Mouse (Mus musculus) stomach, embryonic 14.5 days (tissue): ENCODE results near the gene Sp110. TPM values are rescaled to one million over a fixed set of nuclear protein-coding genes. Genes with fewer than 3 reads are reported as not detected.
"Not testable (repeated sequence)": the region's sequence is repeated elsewhere in the genome, so short reads cannot be mapped to it uniquely, and the experiment has no call there.

Experiments used
- ATAC-seq: fragments of 200-750 bp; cut with Nextera tagmentation; 2 replicates; pipeline ENCODE4 v1.8.0; 2017; ENCODE audit warnings: low read depth, moderate TSS enrichment; ENCODE audit not compliant: insufficient number of reproducible peaks, insufficient read depth, low FRiP score
- H3K27ac ChIP-seq: fragments of 300-500 bp; sonication (generic); 2 replicates; pipeline ENCODE4 v1.5.1; 2014; ENCODE audit warnings: mild to moderate bottlenecking, low read length, moderate library complexity, mixed read lengths
- H3K27me3 ChIP-seq: fragments of 300-500 bp; sonication (generic); 2 replicates; pipeline ENCODE4 v1.6.1; 2014; ENCODE audit warnings: low read length, control low read depth, mixed read lengths; ENCODE audit not compliant: control insufficient read depth, insufficient read depth
- H3K36me3 ChIP-seq: fragments of 300-500 bp; sonication (generic); 2 replicates; pipeline ENCODE4 v1.6.1; 2014; ENCODE audit warnings: mild to moderate bottlenecking, control low read depth, low read length, moderate library complexity, mixed read lengths; ENCODE audit not compliant: control insufficient read depth, insufficient read depth
- H3K4me1 ChIP-seq: fragments of 300-500 bp; sonication (generic); 2 replicates; pipeline ENCODE4 v1.6.1; 2014; ENCODE audit warnings: low read length, control low read depth, mixed read lengths; ENCODE audit not compliant: control insufficient read depth, insufficient read depth
- H3K4me2 ChIP-seq: fragments of 300-500 bp; sonication (generic); replicated peaks from 2 replicates; pipeline ENCODE4 v1.6.1; 2014; ENCODE audit warnings: low read depth, low read length, control low read depth
- H3K4me3 ChIP-seq: fragments of 300-500 bp; sonication (generic); 2 replicates; pipeline ENCODE4 v1.5.1; 2014; ENCODE audit warnings: low read depth, low read length, control low read depth
- H3K9ac ChIP-seq: fragments of 300-500 bp; sonication (generic); replicated peaks from 2 replicates; pipeline ENCODE4 v1.6.1; 2014; ENCODE audit warnings: low read depth, mild to moderate bottlenecking, control low read depth, low read length, moderate library complexity, mixed read lengths
- H3K9me3 ChIP-seq: fragments of 300-500 bp; sonication (generic); 2 replicates; pipeline ENCODE4 v1.6.1; 2016; ENCODE audit warnings: low read depth, low read length, control low read depth; ENCODE audit not compliant: control insufficient read depth
- WGBS: fragments of 180-500 bp; shearing (Covaris S2); extraction: QIAGEN DNeasy Blood & Tissue Kit; methylation state at CpG from one replicate; pipeline ENCODE4 v1.1.7; 2014; 5-methylcytosine and 5-hydroxymethylcytosine counted together
- polyA plus RNA-seq: library from polyadenylated mRNA; unstranded; fragments of >200 nt; fragmentation: Nextera tagmentation; extraction: Ambion mirVana; gene quantifications from 2 replicates; pipeline ENCODE4 v1.2.1, GENCODE M21; 2014

Sp110 gene
- polyA plus RNA-seq, result 1.6 and 2.1 TPM in 2 replicates

GRCm38 (mm10) chr1:85598271-85599012 is at the start of gene Sp110:
TSS of gene Sp110 (minus strand) at chr1:85598817.
- ATAC-seq, H3K9me3 ChIP-seq, H3K9ac ChIP-seq, H3K4me3 ChIP-seq, H3K27ac ChIP-seq, H3K4me1 ChIP-seq, H3K27me3 ChIP-seq, H3K4me2 ChIP-seq, H3K36me3 ChIP-seq: not testable (repeated sequence)
- WGBS, result 67% methylated on average over 16 of the region's 17 CpGs

GRCm38 (mm10) chr1:85638144-85638543 is 39.5 kb upstream of the Sp110 start:
- H3K4me2 ChIP-seq, H3K4me3 ChIP-seq, H3K27ac ChIP-seq, H3K27me3 ChIP-seq, H3K9me3 ChIP-seq, H3K4me1 ChIP-seq, ATAC-seq, H3K9ac ChIP-seq, H3K36me3 ChIP-seq: not testable (repeated sequence)
- WGBS, result 76% methylated on average over 4 of the region's 4 CpGs

- H3K27me3 ChIP-seq, H3K4me1 ChIP-seq, H3K9me3 ChIP-seq, H3K36me3 ChIP-seq, H3K4me3 ChIP-seq, H3K9ac ChIP-seq, H3K27ac ChIP-seq, H3K4me2 ChIP-seq, ATAC-seq: not testable (repeated sequence)
- WGBS, result 63% methylated on average over 3 of the region's 3 CpGs
Observed at GRCm38 (mm10) chr1:85636936-85637335, 38.3 kb upstream of the Sp110 start.

GRCm38 (mm10) chr1:85618689-85619088 is 20.1 kb upstream of the Sp110 start:
- H3K9ac ChIP-seq, H3K4me3 ChIP-seq, H3K27ac ChIP-seq, H3K27me3 ChIP-seq, H3K4me1 ChIP-seq, ATAC-seq, H3K36me3 ChIP-seq, H3K4me2 ChIP-seq, H3K9me3 ChIP-seq: not testable (repeated sequence)
- 50% methylated on average over 1 of the region's 1 CpGs for WGBS

- WGBS, result 69% methylated on average over 4 of the region's 5 CpGs
- not testable (repeated sequence) for H3K4me2 ChIP-seq, H3K9me3 ChIP-seq, H3K4me1 ChIP-seq, H3K9ac ChIP-seq, H3K27me3 ChIP-seq, H3K4me3 ChIP-seq, H3K27ac ChIP-seq, ATAC-seq, H3K36me3 ChIP-seq
Observed at GRCm38 (mm10) chr1:85617161-85617560, 18.5 kb upstream of the Sp110 start.

GRCm38 (mm10) chr1:85615819-85616218 is 17.2 kb upstream of the Sp110 start:
- H3K4me3 ChIP-seq, H3K9ac ChIP-seq, H3K27me3 ChIP-seq, H3K9me3 ChIP-seq, H3K36me3 ChIP-seq, H3K4me2 ChIP-seq, H3K27ac ChIP-seq, H3K4me1 ChIP-seq, ATAC-seq: not testable (repeated sequence)
- 66% methylated on average over 3 of the region's 3 CpGs for WGBS

- not testable (repeated sequence) for H3K27ac ChIP-seq, ATAC-seq, H3K4me2 ChIP-seq, H3K4me1 ChIP-seq, H3K27me3 ChIP-seq, H3K4me3 ChIP-seq, H3K9ac ChIP-seq, H3K9me3 ChIP-seq, H3K36me3 ChIP-seq
- WGBS, result 88% methylated on average over 3 of the region's 3 CpGs
Observed at GRCm38 (mm10) chr1:85615096-85615495, 16.5 kb upstream of the Sp110 start.

- not testable (repeated sequence) for H3K4me2 ChIP-seq, H3K4me1 ChIP-seq, H3K9ac ChIP-seq, H3K36me3 ChIP-seq, H3K4me3 ChIP-seq, H3K27ac ChIP-seq, H3K9me3 ChIP-seq, H3K27me3 ChIP-seq, ATAC-seq
- no CpG with 5 or more reads among the region's 4 CpGs for WGBS
Observed at GRCm38 (mm10) chr1:85610581-85610980, 12.0 kb upstream of the Sp110 start.

- WGBS, result 85% methylated on average over 3 of the region's 4 CpGs
- H3K9me3 ChIP-seq, H3K27me3 ChIP-seq, H3K9ac ChIP-seq, ATAC-seq, H3K4me2 ChIP-seq, H3K27ac ChIP-seq, H3K4me3 ChIP-seq, H3K4me1 ChIP-seq, H3K36me3 ChIP-seq: not testable (repeated sequence)
Observed at GRCm38 (mm10) chr1:85608361-85608760, 9.7 kb upstream of the Sp110 start.
